Mouse (Mus musculus) bone marrow, adult 2 months (tissue): Measurements from ENCODE around the gene Gm5475.

Experiments
- CTCF ChIP-seq: fragments of 200-500 bp; IDR thresholded peaks from 2 replicates; pipeline ENCODE4 v1.5.1; 2011; ENCODE audit warnings: low read length, control low read depth; ENCODE audit not compliant: control insufficient read depth, insufficient read depth
- POLR2A ChIP-seq: fragments of 200-500 bp; IDR thresholded peaks from 2 replicates; pipeline ENCODE4 v1.6.1; 2011; ENCODE audit warnings: low read depth, mild to moderate bottlenecking, control low read depth, low read length, borderline replicate concordance; ENCODE audit not compliant: control insufficient read depth

DNA sequence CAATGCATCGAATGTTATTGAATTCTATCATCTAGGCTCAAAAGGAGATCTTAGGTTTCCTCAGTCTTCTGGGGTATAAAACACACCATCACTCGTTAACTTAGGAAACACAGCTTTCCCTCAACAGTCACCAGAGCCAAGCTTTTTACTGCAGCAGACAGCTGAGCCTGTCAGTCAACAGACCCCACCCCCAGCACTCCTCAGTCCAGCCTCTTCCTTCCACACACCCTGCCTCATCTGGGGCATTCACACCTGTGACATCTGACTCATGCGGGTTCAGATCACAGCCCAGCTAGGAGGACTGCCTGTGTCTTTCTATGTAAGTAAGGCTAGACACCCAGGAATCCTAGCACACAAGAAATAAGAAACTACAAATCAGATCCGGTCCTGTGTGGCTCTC, 7.9 kb upstream of the Gm5475 start:
- TF ChIP-seq CTCF (no peak), POLR2A (no peak)
